Mouse (Mus musculus) frontal cortex, adult (tissue): ENCODE results near the gene Rbfox2.
"Not testable (repeated sequence)": the region's sequence is repeated elsewhere in the genome, so short reads cannot be mapped to it uniquely, and the experiment has no call there.

Experiments used
- ATAC-seq: cut with Nextera tagmentation; 2 replicates; pipeline ENCODE4 v1.9.2; 2017; ENCODE audit warnings: mild to moderate bottlenecking, moderate library complexity, mixed read lengths; ENCODE audit not compliant: low TSS enrichment

Gene Rbfox2

DNA sequence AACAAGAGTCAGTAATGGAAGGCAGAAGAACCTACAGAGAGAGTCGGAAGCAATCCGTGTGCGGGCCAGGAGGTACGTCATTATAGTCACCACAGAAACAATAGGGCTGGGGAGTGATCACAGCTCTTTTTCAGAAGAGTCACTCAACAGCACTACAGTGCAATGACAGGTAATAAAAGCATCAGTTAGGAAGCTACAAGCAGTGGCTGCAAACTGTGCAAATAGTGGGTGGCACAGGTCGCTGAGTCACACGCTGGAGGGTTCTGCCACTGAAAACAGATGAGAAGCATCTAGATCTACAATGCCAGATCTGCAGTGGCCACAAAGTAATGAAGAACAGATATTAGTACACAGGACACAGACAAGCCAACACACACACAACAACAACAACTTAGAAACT lies 32.9 kb downstream of the Rbfox2 start:
- no peak for ATAC-seq

DNA sequence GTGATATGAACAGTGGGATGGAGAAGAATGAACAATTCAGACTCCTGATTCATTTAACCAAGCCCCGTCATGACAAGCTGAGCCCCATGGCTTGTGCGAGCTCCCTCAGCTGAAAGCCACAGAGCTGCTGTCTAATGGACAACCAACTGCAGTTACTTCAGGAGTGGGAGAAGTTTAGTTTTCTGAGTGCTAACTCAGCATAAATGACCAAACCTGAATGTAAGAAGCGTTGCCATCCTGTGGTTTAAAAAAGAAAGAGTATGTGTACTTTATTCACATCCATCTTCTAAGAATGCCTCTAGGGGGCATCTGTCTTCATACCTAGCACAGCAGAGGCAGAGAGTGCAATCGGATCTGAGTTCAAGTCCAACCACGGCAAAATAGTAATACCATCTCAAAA lies 35.5 kb downstream of the Rbfox2 start:
- ATAC-seq: no peak

DNA sequence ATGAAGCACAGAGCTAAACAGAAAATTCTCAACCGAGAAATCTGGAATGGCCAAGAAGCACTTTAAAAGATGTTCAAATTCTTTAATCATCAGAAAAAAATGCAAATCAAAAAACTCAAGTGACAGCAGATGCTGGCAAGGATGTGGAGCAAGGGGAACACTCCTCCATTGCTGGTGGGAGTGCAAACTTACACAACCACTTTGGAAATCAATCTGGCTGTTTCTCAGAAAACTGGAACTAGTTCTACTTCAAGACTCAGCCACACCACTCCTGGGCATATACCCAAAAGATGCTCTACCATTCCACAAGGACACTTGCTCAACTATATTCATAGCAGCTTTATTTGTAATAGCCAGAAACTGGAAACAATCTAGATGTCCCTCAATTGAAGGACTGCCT lies 37.3 kb downstream of the Rbfox2 start:
- ATAC-seq: not testable (repeated sequence)

DNA sequence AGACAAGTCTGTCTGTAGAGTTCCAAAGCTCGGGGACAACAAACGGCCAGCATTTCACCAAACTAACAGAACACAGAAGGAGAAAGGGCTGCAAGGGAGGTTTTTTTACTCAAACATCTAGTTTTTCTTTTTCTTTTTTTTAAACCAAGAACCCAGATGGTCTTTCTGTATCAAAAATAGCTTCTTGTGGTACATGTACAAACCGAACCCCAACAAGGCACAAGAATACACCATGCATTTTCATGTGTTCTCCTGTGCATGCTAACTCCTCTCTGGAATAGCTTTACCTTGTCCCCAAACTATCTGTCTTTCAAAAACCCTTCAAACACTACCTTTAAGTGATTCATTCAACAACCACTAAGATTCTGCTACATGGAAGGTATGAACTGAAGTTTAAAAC lies 38.4 kb downstream of the Rbfox2 start:
- peak; percentile 56 for ATAC-seq

DNA sequence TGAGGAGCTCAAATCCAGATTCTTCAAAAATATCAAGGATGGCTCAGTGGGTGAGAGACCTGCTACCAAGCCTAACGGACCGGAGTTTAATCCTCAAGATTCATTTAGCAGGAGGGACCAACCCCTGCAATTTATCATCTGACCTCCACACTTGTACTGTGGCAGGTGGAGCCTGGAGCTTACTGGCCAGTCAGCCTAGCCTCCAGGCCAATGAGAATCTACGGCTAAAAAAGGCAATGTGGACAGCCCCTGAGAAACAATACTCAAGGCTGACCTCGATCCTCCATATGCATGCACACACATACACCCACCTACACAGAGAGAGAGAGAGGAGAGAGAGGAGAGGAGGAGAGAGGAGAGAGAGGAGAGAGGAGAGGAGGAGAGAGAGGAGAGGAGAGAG lies 41.5 kb downstream of the Rbfox2 start:
- peak; percentile 27; the same call in 1 of the 2 replicates for ATAC-seq

DNA sequence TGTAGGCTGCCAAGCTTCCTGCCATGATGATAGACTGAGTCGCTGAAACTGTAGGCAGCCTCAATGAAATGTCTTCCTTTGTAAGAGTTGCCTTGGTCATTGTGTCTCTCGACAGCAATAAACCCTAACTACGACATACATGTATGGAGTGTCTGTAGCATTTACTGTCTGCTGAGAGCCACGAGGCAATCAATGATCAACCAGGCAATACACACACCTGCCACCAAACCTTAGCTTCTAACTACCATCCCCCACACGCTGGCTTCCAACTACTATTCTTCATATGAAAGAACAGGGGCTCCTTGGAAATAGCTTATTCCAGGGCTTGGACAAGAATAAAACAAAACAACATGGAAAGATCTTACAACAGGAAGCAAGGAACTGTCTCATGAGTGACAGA lies 42.5 kb downstream of the Rbfox2 start:
- no peak for ATAC-seq

DNA sequence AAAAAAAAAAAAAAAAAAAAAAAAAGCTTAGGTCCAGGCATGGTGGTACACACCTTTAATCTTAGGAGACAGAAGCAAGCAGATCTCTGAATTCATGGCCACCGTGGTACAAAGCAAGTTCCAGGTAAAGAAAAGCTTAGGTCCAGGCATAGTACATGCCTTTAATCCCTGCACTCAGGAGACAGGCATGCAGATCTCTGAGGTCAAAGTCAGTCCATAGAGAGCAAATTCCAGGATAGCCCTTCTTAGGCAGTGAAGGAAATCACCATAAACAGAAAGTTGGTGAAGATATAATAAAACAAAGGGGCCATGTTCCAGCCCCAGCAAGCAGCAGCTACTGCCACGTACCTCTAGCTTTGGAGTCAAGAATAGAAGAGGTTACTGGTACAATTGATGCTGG lies 44.0 kb downstream of the Rbfox2 start:
- ATAC-seq: no peak

DNA sequence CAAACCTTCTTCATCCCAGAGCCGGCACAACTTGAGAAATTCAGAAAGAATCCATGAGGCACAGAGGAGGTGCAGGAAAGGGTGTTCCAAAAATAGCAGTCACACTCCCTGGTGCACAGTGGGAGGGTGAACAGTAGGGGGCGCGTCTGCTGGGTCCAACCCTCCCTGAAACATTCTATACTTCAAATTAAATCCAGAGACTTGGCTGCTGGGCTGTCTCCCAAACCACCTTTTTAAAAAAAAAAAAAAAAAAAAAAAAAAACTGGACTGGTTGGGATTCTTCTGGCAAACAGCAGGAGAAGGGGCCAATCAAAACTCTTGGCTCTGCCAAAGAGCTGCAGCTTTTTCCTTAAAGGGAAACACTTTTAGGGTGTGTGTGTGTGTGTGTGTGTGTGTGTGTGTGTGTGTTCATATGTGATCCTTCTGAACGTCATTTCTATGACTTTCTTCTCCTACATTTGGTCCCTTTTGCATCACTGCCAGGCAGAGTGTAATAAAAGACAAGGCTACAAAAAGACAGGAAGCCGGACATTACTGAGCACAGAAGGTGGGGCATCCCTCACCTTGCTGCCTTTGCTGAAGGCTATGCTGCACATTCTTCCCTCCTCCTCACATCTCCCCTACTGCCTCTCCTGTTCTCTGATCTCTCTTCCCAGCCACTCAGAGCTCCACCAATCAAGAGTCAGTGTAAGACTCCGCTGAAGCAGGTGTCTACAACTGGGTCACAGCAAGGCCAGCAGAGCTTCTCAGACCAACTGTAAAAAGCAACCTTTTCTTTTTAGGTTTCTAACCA lies 49.2 kb downstream of the Rbfox2 start:
- ATAC-seq: peak; percentile 72

DNA sequence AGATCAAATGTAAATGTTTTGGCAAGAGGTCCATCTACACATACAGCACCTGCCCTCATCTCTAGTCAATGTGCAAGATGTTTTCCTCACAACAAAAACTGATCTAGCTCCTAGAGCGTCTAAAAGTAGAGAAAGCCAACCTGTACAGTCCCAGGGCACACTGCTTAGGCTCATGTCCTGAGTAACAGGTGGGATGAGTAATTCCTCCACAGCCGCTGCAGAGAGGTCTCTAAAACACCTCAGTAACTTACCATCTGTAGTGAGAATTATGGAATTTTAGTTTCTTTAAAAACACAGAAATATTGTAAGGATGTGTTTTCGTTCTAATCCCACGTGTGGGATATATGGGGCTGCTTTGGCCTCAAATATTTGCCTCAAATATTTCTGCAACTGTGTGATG lies 50.0 kb downstream of the Rbfox2 start:
- peak; percentile 58 for ATAC-seq

DNA sequence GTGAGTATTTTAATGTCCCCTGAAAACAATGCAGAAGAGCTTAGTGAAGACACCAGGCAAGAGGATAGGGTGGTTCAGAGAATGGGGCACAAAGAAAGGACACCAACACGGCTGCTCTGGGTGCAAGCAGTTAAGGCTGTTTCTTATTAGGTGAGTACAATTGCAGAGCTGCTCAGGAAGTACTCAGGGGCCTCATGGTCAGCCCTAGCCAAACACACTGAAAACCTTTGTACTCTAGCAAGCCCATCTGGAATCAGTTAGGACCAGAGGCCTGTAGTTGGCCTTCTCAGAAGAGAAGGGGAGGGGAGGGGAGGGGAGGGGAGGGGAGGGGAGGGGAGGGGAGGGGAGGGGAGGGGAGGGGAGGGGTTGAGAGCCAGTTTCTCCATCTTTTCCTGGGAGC lies 52.2 kb downstream of the Rbfox2 start:
- no peak for ATAC-seq

DNA sequence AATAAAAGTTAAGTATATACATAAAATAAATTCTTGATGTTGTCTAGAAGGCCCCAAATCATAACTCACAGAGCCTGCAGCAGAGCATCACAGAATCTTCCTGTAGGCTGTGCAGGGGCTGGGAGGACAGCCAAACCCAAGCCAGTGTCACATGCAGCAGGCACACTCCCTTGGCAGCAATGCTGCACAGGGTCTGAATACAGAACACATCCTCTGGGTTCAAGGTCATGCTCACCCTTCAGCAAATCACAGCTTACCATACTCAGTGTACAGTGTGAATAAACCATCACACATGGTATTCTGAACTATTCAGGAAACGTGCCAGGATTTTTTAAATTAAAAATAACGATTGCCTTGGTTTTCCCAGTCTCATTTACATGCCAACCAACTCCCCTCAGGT lies 52.7 kb downstream of the Rbfox2 start:
- no peak for ATAC-seq

DNA sequence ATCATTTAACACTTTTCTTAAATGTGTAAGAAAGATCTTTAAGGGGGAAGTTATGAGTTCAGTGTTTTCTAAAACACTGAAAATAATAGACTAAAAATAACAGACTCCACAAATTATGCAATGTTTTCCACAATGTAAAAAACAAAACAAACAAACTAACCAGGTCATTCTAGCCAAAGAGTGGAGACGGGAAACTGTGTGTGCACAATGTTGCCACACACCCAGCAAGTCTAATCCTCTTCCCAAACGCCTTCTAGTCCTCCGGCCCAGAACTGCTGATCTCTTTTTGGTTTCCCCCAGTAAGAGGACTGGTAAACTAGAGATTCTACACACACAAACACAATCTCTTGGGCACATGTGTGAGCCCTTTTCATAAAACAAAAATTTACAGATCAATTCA lies 55.1 kb downstream of the Rbfox2 start:
- ATAC-seq: no peak

DNA sequence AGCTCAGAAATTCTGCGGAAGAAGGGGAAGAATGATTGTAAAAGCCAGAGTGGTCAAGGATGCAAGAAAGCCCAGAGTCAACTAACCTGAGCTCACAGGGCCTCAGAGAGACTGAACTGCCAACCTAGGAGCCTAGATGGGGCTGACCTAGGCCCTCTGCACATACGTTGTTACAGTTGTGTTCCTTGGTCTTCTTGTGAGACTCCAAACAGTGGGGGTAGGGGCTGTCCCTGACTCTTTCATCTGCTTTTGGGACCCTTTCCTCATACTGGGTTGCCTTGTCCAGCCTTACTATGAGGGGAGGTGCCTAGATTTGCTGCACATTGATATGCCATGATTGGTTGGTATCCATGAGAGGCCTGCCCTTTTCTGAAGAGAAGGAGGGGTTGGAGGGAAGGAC lies 56.0 kb downstream of the Rbfox2 start:
- no peak for ATAC-seq

DNA sequence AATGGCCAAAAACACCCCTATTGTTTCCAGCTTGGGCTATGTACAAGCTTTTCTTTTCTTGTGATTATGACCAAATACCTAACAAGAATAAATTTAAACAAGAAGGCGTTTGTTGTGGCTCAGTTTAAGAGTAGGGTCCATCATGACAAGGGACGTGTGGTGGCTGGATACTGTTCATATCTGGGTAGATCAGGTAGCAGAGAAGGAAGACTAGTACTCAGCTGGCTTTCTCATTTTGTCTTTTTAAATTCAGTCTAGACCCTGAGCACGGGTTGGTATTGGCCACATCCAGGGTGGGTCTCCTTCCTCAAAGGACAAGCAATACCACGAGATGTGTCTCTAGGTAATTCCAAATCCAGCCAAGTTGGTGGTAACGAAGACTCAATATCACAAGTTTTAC lies 57.4 kb downstream of the Rbfox2 start:
- ATAC-seq: no peak

DNA sequence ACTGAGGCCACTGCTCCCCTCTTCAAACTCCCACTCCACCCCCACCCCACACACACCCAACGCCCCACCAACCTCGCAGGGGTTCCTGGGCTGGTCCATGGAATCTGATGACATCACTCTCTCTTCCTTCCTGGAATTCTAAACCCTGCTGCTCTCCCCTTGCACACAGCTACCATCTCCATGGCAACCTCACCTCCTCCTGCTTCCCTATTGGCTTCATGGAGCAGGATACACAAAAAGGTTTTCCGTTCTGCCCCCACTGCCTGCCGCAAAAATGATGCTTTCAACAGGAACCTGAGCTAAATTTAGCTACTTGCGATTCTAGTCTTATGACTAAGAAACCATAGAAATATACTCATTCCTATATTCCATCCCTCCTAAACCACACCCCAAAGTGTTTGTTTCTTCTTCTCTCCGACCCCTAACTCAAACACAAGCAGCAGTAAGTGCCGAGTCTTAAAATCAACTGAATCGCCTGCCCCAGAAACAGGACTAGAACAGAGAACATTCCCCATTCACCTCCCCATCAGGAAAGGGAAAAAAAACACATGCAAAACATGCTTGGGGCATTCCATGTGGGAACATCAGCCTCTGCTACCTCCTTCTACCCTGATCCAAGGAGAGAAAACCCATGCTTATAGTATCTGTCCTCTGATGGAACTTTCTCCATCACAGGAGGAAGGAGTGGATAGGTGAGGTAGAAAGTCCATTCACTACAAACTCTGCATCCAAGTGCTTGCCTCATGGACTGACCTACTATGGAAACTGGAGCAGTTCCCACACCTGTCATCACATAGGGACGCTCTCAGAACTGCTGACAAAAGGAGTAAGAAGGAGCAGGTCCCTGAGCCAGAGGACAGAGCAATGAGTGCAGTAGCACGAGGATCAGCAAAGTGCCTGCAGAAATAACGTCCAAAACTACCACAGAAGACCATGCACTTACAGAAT lies 61.1 kb downstream of the Rbfox2 start:
- peak; percentile 96 for ATAC-seq

DNA sequence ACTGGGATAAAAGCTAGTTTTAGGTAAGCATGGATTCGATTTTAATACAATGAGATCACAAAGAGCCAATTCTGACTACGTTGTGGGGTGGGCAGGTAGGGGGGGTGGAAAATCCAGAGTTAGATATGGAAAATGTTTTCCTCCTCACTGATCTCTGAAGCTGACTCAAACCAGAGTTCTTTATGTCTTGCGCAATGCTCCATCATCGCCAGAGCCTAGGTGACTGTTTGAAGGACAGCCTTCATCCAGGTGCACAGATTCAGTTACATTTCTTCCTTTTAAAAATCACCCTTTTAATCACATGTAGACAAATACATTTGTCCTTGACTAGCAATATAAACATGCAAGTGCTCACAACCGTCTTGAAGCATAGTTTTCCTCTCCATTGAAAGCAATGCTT lies 62.2 kb downstream of the Rbfox2 start:
- no peak for ATAC-seq

DNA sequence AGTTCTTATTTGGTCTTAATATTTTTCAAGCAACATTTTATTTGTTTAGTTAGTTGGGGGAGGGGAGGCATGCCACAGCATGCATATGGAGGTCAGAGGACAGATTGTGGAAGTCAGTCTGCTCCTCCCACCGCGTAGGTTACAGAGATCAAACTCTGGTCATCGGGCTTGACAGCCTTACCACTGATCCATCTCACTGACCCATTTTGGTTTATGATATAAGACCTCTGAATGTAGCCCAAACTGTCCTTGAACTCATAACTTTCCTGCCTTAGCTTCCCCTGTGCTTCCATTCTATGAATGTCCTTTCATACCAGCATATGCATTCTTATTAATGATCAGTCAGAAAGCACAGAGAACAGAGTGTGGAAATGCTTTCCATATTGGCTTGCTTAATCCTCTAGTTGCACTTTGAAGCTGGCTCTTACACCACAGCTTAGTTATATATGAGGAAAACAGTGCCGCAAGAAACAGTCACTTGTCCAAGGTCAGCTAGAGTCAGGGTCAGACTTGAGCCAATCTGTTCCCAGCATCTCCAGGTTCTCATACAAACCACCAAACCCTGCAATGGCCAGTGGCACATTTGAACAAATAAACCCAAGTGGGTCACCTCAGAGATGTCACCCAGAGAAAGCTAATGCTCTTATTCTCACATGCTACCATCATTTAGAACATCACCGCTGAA lies 62.8 kb downstream of the Rbfox2 start:
- ATAC-seq: no peak

DNA sequence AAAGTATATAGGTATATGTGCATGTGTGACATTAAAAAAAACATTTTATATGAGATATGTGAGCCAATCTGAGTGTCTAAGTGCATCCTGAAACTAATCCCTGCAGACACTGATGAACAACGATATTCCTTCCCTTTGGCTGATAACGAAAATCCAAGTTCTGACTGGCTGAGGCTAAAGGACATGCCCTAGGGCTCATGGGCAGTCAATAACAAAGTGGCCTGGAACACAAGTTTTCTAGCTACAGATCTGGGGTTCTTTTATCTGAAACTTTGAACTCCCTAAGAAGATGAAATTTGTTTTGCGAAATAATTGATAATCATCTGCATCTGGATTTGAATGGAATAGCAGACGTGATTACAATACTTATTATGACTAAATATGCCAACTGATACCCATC lies 66.2 kb downstream of the Rbfox2 start:
- ATAC-seq: no peak

DNA sequence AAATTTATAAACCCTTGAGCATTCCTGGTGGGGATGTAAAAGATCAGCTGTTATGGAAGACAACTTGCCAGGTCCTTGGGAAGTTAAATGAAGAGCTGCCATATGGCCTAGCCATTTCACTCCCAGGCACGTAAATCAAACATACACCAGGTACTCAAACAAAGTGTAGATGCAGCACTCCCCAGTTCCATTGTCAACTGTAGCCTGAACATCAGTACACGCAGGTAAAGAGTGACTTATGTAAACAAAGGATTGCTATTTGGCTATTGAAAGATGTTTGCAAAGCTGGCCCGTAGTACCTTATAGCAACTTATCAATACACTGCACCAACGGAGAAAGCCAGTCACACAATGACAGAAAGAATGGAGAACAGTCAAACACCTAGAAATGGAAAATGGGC lies 67.2 kb downstream of the Rbfox2 start:
- ATAC-seq: no peak

DNA sequence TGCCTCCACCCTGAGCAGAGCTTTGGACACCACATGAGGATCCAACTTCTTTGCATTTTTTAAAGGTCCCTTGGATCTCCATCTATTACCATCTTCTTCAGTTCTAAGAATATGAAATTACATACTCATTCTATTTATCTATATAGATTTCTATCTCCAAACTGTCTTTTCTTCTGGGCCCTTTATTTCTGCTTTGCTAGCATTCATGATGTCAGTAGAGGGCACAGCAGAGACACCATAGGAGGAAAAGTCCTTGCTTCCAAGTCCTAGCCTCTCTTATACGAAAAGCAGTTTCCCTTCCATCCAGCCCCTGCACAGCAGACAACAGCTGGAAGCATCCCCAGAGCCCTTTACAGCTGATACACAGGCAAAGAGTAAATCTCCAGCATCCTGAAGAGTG lies 69.1 kb downstream of the Rbfox2 start:
- ATAC-seq: no peak

DNA sequence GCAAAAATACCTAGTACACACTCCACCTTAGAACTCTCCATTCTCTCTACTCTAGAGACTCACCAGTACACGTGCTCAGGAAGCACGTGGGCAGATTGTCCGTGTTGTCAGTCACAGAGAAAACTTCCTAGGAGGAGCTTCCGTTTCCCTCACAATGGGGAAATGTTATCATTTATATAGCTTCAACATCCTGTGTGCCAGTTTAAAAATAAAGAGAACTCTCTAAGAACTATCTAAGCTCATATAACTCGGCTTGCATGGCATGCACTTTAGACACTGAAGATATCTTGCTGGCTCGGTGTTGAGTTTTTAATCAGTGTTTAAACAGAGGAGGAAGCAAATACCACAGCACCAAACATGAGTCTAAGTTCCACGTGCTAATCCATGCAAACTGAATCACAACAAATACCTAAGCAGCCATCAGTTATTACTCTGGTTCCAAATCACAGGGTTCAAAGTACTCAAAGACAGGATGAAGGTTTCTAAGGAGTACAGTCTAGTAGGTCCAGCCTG lies 70.7 kb downstream of the Rbfox2 start:
- ATAC-seq: 0 out of 2 replicates have a peak, but pooled peaks have one; percentile 31

DNA sequence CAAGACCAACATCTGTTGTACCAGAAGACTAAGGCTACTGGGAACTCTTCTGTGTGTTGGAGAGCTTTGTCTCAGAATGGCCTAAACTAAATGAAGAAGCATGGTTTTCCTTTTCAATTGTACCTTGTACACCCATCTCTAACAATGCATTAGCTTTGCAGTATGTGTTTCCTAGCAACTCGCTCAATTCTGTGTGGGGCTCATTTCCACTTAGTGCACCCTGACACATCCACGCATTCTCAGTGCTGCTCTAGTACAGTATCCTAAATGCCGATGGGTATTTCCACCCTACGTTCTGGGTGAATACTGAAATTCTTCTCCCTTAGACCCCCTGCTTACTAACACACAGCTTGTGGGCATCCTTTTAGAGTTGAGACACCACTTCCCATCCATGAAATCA lies 71.3 kb downstream of the Rbfox2 start:
- peak; percentile 52; the same call in 1 of the 2 replicates for ATAC-seq
